Mouse (Mus musculus) hindbrain, embryonic 10.5 days (tissue): ENCODE results near the gene Rplp1. TPM values are rescaled to one million over a fixed set of nuclear protein-coding genes. Genes with fewer than 3 reads are reported as not detected.

Source experiments
- DNase-seq: peaks from one replicate; pipeline ENCODE4 v3.0.0-alpha.2; 2017; ENCODE audit warnings: low spot score
- H3K27ac ChIP-seq: fragments of 300-500 bp; sonication (generic); 2 replicates; pipeline ENCODE4 v1.5.1; 2016; ENCODE audit warnings: mild to moderate bottlenecking, moderate library complexity
- H3K27me3 ChIP-seq: fragments of 300-500 bp; sonication (generic); 2 replicates; pipeline ENCODE4 v1.6.1; 2016; ENCODE audit warnings: mild to moderate bottlenecking; ENCODE audit not compliant: poor library complexity, insufficient read depth, severe bottlenecking
- H3K36me3 ChIP-seq: fragments of 300-500 bp; sonication (generic); 2 replicates; pipeline ENCODE4 v1.6.1; 2016; ENCODE audit warnings: mild to moderate bottlenecking, moderate library complexity
- H3K4me1 ChIP-seq: fragments of 300-500 bp; sonication (generic); replicated peaks from 2 replicates; pipeline ENCODE4 v1.6.1; 2016; ENCODE audit warnings: mild to moderate bottlenecking
- H3K4me3 ChIP-seq: fragments of 300-500 bp; sonication (generic); 2 replicates; pipeline ENCODE4 v1.5.1; 2016; ENCODE audit warnings: mild to moderate bottlenecking, moderate library complexity
- H3K9me3 ChIP-seq: fragments of 300-500 bp; sonication (generic); 2 replicates; pipeline ENCODE4 v1.6.1; 2016; ENCODE audit warnings: mild to moderate bottlenecking, moderate library complexity
- WGBS: fragments of 180-500 bp; shearing (Covaris S2); methylation state at CpG from one replicate; pipeline ENCODE4 v1.1.7; 2016; 5-methylcytosine and 5-hydroxymethylcytosine counted together
- polyA plus RNA-seq: library from polyadenylated mRNA; unstranded; fragments of >200 nt; fragmentation: Nextera tagmentation; extraction: Ambion mirVana; gene quantifications from 2 replicates; pipeline ENCODE4 v1.2.1, GENCODE M21; 2016

The Rplp1 gene
- polyA plus RNA-seq, 1 experiment from 2014 or later, result 1,078 TPM

DNA sequence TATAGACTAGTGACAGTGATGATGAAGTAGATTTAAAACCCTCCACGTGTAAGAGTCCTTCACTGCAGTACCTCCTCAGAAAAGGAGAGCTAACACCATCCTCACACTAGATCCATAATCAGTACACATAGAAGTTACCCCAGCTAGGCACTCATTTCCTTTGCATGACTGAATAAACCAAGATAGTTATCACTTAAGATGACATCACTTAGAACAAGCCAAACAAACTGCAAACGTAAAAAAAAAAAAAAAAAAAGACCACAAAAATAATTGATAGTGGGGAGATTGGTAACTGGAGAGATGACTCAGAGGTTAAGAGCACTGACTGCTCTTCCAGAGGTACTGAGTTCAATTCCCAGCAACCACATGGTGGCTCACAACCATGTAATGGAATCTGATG lies 19.0 kb upstream of the Rplp1 start:
- H3K36me3 ChIP-seq, result peaks cover 100% of the 10 kb centered on the region
- H3K27me3 ChIP-seq, result no peaks in the 10 kb centered on the region

DNA sequence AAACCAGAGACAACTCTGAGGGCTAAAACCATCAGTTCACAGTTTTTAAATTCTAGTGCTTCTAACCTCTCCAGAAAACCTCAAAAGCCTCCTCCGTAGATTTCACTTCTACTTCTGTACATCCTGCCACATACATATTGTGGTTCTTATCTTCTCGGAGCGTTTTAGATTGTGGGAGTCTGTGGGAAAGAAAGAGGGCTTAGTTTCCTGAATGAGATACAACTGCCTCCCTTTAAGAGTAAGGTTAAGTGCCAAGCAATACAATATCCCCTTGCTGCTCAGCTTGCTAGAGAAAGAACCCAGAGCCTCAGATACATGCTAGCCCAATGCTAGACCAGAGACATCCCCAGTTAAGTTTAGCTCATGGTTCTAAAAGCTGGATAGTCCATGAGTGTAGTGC lies 17.7 kb upstream of the Rplp1 start:
- no peaks in the 10 kb centered on the region for H3K9me3 ChIP-seq
- peaks cover 100% of the 10 kb centered on the region for H3K36me3 ChIP-seq
- DNase-seq, result no peak
- H3K4me3 ChIP-seq, result no peak overlapping the region
- 96% methylated on average over 3 of the region's 3 CpGs for WGBS
- H3K4me1 ChIP-seq, result no peaks in the 10 kb centered on the region
- no peaks in the 10 kb centered on the region for H3K27me3 ChIP-seq
- H3K27ac ChIP-seq, result no peak overlapping the region

More for the DNA sequence above, 19.0 kb upstream of the Rplp1 start:
- H3K4me1 ChIP-seq, result no peaks in the 10 kb centered on the region
- WGBS, result 97% methylated on average over 2 of the region's 2 CpGs
- no peak overlapping the region for H3K4me3 ChIP-seq
- H3K9me3 ChIP-seq, result no peaks in the 10 kb centered on the region
- no peak overlapping the region for H3K27ac ChIP-seq
- DNase-seq, result no peak

DNA sequence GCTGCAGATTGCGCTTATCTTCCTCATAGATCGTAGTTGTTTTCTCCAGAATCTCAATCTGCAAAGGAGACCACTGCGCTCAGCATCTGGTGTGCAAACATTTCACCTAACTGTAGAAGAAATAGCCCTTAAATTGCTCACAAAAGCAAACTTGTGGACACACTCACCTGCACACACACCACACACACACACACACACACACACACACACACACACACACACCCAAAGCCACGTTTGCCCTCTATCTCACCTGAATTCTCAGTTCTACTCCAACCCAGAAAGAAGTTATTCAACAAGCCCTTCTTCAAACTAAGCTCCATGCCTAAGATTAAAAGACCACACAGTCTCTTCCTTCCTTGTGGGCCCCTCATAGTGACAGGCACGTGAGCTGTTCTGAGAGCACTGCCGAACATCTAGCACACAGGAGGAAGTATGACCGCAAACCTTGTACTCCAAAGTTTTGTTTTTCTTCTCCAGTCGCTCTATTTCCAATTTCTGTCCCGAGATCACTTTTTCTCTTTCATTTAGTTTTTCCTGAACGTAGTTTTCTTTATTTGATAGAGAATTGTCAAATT lies 10.8 kb upstream of the Rplp1 start:
- DNase-seq, result no peak
- Histone ChIP-seq H3K27me3 (no peaks in the 10 kb centered on the region), H3K36me3 (peaks cover 100% of the 10 kb centered on the region), H3K9me3 (no peaks in the 10 kb centered on the region), H3K4me3 (no peak overlapping the region), H3K4me1 (no peaks in the 10 kb centered on the region), H3K27ac (no peak overlapping the region)
- WGBS, result 94% methylated on average over 10 of the region's 10 CpGs

DNA sequence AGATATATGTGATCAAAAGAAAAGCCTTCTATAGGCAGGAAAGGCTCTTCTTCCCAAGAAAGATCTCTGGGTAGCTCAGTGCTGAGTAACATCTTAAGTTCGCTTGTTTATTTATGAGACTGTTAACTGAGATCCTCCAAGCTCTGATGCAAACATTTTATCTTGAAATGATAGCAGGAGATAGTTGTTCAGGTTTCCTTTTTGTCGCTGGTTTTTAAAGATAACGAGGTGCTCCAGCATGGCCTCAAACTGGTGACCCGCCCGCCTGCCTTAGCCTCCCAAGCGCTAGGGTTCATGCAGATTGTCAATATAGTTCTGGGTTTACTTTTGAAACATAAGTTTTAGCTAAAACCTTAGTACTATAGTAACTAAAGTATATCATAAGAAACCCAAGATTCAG lies 6.0 kb upstream of the Rplp1 start:
- 96% methylated on average over 6 of the region's 6 CpGs for WGBS

DNA sequence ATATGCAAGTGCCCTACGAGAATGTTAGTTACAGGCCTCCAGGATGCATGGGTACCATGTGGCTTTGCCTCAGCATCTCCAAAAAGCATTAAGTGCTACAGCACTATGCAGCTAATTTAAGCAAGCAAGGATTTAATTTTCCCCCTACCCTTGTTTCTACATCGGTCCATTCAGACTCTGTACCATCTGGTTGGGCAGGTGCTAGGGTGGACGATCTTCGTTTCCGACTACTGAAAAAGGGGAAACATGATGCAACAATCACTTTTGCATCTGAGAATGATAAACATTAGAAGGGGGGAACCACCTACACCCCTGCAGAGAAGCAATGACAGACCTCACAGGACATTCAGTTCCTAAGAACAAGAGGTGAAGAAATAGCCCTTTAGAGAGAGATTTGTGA lies 5.1 kb upstream of the Rplp1 start:
- DNase-seq, result no peak
- Histone ChIP-seq H3K9me3 (no peaks in the 10 kb centered on the region), H3K27ac (no peak overlapping the region), H3K4me3 (no peak overlapping the region), H3K4me1 (peaks cover 9% of the 10 kb centered on the region), H3K36me3 (peaks cover 85% of the 10 kb centered on the region), H3K27me3 (no peaks in the 10 kb centered on the region)
- WGBS, result 96% methylated on average over 5 of the region's 5 CpGs

More for the DNA sequence above, 6.0 kb upstream of the Rplp1 start:
- Histone ChIP-seq H3K27ac (no peak overlapping the region), H3K4me3 (no peak overlapping the region), H3K27me3 (no peaks in the 10 kb centered on the region), H3K9me3 (no peaks in the 10 kb centered on the region), H3K36me3 (peaks cover 94% of the 10 kb centered on the region), H3K4me1 (peaks cover 4% of the 10 kb centered on the region)
- DNase-seq, result no peak

DNA sequence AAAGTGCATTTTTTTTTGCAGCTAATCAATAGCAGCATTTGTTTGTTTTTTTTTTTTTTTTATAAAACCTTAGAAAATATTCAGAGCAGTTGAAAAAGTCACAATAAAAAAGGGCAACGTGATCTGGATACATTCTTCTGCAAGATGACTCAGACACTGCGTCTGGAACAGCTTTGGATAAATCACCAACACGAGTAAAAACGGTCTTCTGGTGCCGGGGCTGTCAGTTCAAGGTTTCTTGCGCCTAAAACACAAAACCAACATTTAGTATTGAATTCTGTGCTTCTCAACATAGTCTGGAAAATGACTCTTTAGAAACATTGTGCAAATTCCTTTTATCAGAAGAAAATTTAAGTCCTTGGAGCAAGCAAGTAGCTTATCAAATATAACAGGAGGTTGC lies 3.1 kb upstream of the Rplp1 start:
- H3K9me3 ChIP-seq, result no peaks in the 10 kb centered on the region
- no peaks in the 10 kb centered on the region for H3K27me3 ChIP-seq
- WGBS, result 95% methylated on average over 6 of the region's 6 CpGs
- peaks cover 76% of the 10 kb centered on the region for H3K36me3 ChIP-seq
- H3K4me1 ChIP-seq, result peaks cover 21% of the 10 kb centered on the region
- no peak overlapping the region for H3K4me3 ChIP-seq
- H3K27ac ChIP-seq, result no peak overlapping the region
- no peak for DNase-seq

DNA sequence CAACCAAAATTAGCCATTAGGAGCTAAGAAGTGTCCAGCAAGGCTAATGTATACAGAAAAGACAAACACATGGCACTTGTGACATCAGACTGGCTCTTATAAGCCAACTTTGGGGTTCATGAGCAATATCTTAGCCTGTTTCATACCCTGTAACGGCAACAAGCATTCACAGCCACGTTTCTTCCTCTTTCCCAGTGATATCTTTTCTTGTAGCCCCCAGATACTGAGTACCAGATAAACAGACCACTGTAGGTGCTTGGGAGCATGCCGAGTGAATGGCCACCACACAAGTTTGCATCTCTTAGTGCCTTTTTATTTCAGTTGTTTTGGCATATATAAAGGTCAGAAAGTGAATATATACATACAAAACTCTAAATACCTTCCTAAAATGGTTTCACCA lies 2.6 kb upstream of the Rplp1 start:
- WGBS, result 88% methylated on average over 3 of the region's 3 CpGs
- peaks cover 76% of the 10 kb centered on the region for H3K36me3 ChIP-seq
- H3K4me3 ChIP-seq, result no peak overlapping the region
- no peaks in the 10 kb centered on the region for H3K9me3 ChIP-seq
- DNase-seq, result no peak
- H3K27ac ChIP-seq, result no peak overlapping the region
- H3K4me1 ChIP-seq, result peaks cover 25% of the 10 kb centered on the region
- H3K27me3 ChIP-seq, result no peaks in the 10 kb centered on the region

DNA sequence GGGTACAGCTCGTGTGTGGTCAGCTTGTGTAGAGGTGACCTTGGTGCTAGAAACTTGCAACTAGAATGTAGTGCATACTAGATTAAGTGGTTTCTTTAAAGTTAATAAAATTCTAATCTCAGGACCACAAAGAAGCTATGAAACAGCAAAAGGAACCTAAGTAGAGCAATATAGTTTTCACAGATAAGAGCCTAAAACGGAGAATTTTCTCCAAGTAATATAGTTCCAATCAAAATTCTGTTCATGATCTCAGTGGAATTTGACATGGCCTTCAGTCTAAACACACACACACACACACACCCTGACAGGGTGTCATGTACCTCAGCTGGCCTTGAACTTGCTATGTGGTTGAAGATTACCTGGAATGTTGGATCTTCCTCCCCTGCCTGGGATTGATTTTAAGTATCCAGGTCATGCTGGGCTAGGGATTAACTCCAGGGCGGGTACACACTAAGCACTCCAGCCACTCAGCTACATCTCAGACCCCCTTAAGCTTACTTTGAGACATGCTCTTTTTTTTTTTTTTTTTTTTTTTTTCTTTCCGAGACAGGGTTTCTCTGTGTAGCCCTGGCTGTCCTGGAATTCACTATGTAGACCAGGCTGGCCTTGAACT lies 1.2 kb upstream of the Rplp1 start:
- Histone ChIP-seq H3K4me3 (peak overlapping the region; percentile 74), H3K27ac (peak overlapping the region; percentile 92; the same call in 1 of the 2 replicates), H3K27me3 (no peaks in the 10 kb centered on the region), H3K9me3 (no peaks in the 10 kb centered on the region), H3K4me1 (peaks cover 28% of the 10 kb centered on the region), H3K36me3 (peaks cover 76% of the 10 kb centered on the region)
- DNase-seq, result no peak
- 56% methylated on average over 4 of the region's 4 CpGs for WGBS

DNA sequence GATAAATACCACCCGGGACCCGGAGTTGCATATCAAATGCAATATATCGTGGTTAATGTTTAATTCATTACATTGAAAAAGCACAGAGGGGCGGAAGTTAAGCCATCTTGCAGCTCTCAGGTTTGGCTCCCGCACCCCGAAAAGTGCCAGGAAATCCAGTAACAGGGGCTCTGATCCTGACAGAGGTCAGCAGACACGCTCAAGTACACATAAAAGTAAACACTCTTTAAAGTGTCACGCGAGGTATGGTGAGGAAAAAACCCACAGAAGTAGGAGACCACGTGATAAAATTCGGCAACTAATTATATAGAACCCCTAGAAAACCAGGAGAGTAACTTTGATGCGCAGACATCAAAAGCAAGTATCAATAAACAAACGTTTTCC lies 567 bp upstream of the Rplp1 start:
- Histone ChIP-seq H3K9me3 (no peaks in the 10 kb centered on the region), H3K4me3 (peak overlapping the region; percentile 74), H3K27me3 (no peaks in the 10 kb centered on the region), H3K36me3 (peaks cover 71% of the 10 kb centered on the region), H3K27ac (peak overlapping the region; percentile 92), H3K4me1 (peaks cover 28% of the 10 kb centered on the region)
- WGBS, result 5% methylated on average over 13 of the region's 13 CpGs
- DNase-seq, result no peak

DNA sequence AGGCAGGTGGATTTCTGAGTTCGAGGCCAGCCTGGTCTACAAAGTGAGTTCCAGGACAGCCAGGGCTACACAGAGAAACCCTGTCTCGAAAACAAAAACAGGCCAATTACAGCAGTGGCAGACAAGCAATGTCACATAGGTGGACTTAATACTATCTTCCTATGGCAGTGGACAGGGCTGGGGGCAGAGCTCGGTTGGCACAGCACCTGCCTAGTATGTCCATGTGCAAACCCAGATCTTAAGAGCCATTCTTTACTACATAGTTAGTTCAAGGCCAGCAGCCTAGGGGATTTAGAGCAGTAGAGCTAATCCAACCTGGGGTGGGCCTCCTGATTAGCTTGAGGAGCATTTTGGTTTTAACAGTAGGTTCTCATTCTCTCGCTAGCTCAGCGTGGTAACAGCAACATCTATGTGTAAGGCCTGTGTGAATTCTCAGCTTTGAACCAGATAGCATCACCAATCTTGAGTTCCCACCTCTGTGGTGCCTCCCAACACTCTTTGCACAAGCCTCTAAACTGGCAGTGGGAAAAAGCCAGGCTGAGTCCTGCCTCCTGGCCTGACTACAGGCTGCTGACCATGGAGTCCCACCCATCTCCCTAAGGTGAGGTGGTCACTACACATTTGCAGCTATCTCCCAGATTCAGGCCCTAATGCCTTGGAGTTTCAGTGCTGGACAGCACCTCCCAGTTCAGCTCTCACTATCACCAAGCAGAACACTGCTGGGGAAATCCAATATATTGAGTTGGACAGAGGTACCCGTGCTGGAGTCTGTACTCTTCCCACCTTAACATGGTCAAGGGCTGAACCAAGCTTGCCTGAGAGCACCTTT lies 2.8 kb downstream of the Rplp1 start:
- Histone ChIP-seq H3K27ac (no peak overlapping the region), H3K4me3 (no peak overlapping the region), H3K27me3 (no peaks in the 10 kb centered on the region), H3K9me3 (no peaks in the 10 kb centered on the region), H3K36me3 (peaks cover 42% of the 10 kb centered on the region), H3K4me1 (peaks cover 31% of the 10 kb centered on the region)
- 54% methylated on average over 6 of the region's 6 CpGs for WGBS
- no peak for DNase-seq

DNA sequence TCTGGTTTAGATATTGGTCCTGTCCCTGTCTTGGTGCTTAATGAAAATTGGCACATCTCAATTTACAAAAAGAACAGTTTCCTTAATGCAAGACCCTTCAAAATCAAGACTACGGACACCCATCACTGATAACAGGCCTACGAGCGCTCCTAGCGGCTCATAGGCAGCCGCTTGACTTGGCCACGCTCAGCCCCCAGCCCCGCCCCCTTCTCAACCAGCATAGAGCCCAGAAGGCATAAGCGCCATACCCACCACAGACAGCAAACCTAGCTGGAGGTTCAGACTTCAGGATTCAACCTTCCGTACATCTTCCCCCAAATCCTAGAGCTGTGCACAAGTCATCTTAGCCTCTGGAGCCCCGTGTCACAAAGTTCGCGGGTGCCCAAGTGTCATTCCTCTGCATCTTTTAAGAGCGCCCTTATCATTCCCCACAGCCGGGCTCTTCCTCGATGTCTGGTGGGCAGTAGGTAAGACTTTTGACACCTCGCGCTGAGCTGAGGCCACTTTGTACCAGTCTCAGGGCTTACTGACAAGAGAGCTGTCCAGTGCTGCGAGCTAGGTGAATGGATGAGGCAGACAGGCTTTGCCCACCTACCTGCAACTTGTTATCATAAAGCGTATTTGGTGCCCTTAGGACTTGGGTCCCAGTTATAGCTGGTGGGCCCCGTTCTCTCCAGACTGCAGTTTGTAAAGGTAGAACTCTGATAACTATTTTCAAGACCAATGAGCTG lies 3.7 kb downstream of the Rplp1 start:
- H3K9me3 ChIP-seq, result no peaks in the 10 kb centered on the region
- no peak overlapping the region for H3K27ac ChIP-seq
- peaks cover 36% of the 10 kb centered on the region for H3K36me3 ChIP-seq
- peak; percentile 41 for DNase-seq
- WGBS, result 44% methylated on average over 20 of the region's 20 CpGs
- no peak overlapping the region for H3K4me3 ChIP-seq
- H3K4me1 ChIP-seq, result peaks cover 31% of the 10 kb centered on the region
- H3K27me3 ChIP-seq, result no peaks in the 10 kb centered on the region

DNA sequence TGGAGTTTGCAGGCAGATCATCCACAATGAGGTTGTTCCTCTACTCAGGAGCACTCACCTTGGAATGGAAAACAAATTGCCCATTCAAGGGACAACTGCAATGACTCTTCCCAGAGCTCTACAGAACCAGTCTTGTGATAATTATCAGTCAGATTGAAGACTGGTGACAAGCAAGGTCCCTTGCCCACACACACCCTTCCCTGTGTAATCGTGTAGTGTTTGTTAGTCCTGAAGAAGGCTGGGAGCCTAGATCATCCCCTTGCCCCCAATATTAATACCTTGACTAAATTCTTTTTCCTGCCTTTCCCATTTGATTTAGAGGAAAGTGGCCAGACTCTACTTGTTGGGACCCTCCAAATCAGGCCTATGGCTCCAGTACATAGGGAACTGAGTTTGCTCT lies 4.7 kb downstream of the Rplp1 start:
- H3K4me1 ChIP-seq, result peaks cover 25% of the 10 kb centered on the region
- H3K27ac ChIP-seq, result no peak overlapping the region
- WGBS, result 90% methylated on average over 1 of the region's 1 CpGs
- no peaks in the 10 kb centered on the region for H3K9me3 ChIP-seq
- H3K36me3 ChIP-seq, result peaks cover 36% of the 10 kb centered on the region
- DNase-seq, result no peak
- H3K4me3 ChIP-seq, result no peak overlapping the region
- H3K27me3 ChIP-seq, result no peaks in the 10 kb centered on the region
